Mouse (Mus musculus) myocyte (in vitro differentiated cells): ENCODE data around the gene Ifne. TPM values are rescaled to one million over a fixed set of nuclear protein-coding genes. Genes with fewer than 3 reads are reported as not detected.

ENCODE experiments used
- H3K27me3 ChIP-seq: one replicate; pipeline ENCODE4 v1.6.1; 2011; ENCODE audit not compliant: control insufficient read depth, insufficient read depth, insufficient read length
- H3K36me3 ChIP-seq: one replicate; pipeline ENCODE4 v1.6.1; 2011; ENCODE audit not compliant: control insufficient read depth, insufficient read depth
- H3K4me2 ChIP-seq: one replicate; pipeline ENCODE4 v1.6.1; 2011; ENCODE audit warnings: low read depth, control low read depth
- H3K4me3 ChIP-seq: one replicate; pipeline ENCODE4 v1.5.1; 2011; ENCODE audit warnings: mild to moderate bottlenecking, control low read depth, moderate library complexity
- H3K79me2 ChIP-seq: one replicate; pipeline ENCODE4 v1.6.1; 2011; ENCODE audit not compliant: control insufficient read depth, insufficient read depth
- H3ac ChIP-seq: one replicate; pipeline ENCODE4 v1.6.1; 2011; ENCODE audit not compliant: control insufficient read depth, insufficient read length
- CEBPB ChIP-seq: IDR thresholded peaks from 2 replicates; pipeline ENCODE4 v1.6.1; 2011; ENCODE audit warnings: mild to moderate bottlenecking, moderate library complexity; ENCODE audit not compliant: poor library complexity, insufficient read depth, severe bottlenecking
- E2F4 ChIP-seq: IDR thresholded peaks from one replicate; pipeline ENCODE4 v1.6.1; 2011; ENCODE audit warnings: mild to moderate bottlenecking, control low read depth, moderate library complexity; ENCODE audit not compliant: insufficient read depth
- MAX ChIP-seq: IDR thresholded peaks from one replicate; pipeline ENCODE4 v1.6.1; 2011; ENCODE audit warnings: low read depth, mild to moderate bottlenecking, control low read depth
- MYOD1 ChIP-seq, 3 experiments: IDR thresholded peaks; one replicate each; pipeline ENCODE4 v1.6.1; 2011; ENCODE audit warnings: control low read depth in 2 of 3, low read depth in 2 of 3, mild to moderate bottlenecking in 2 of 3, moderate library complexity in 1 of 3; ENCODE audit not compliant: insufficient read length in 2 of 3, control insufficient read depth in 1 of 3
- MYOG ChIP-seq, 3 experiments: IDR thresholded peaks; one replicate each; pipeline ENCODE4 v1.6.1; 2011; ENCODE audit warnings: control low read depth in 2 of 3, low read depth in 2 of 3, mild to moderate bottlenecking in 2 of 3; ENCODE audit not compliant: insufficient read length in 2 of 3, control insufficient read depth in 1 of 3, insufficient read depth in 1 of 3
- POLR2A ChIP-seq: IDR thresholded peaks from one replicate; pipeline ENCODE4 v1.6.1; 2011; ENCODE audit warnings: low read depth, mild to moderate bottlenecking, control low read depth, moderate library complexity; ENCODE audit not compliant: insufficient read length
- POLR2AphosphoS2 ChIP-seq: IDR thresholded peaks from one replicate; pipeline ENCODE4 v1.6.1; 2011; ENCODE audit warnings: low read depth, control low read depth; ENCODE audit not compliant: insufficient read length
- REST ChIP-seq: IDR thresholded peaks from one replicate; pipeline ENCODE4 v1.6.1; 2011; ENCODE audit warnings: mild to moderate bottlenecking, control low read depth, moderate library complexity; ENCODE audit not compliant: insufficient read depth, insufficient read length
- SRF ChIP-seq: IDR thresholded peaks from one replicate; pipeline ENCODE4 v1.6.1; 2011; ENCODE audit warnings: low read depth; ENCODE audit not compliant: control insufficient read depth, insufficient read length
- TCF12 ChIP-seq: IDR thresholded peaks from one replicate; pipeline ENCODE4 v1.6.1; 2011; ENCODE audit warnings: mild to moderate bottlenecking, control low read depth; ENCODE audit not compliant: poor library complexity, insufficient read depth, severe bottlenecking
- TCF3 ChIP-seq: IDR thresholded peaks from one replicate; pipeline ENCODE4 v1.6.1; 2011; ENCODE audit warnings: low read depth, control low read depth; ENCODE audit not compliant: insufficient read length
- USF1 ChIP-seq: IDR thresholded peaks from one replicate; pipeline ENCODE4 v1.6.1; 2011; ENCODE audit warnings: low read depth, mild to moderate bottlenecking, control low read depth, moderate library complexity
- polyA plus RNA-seq: library from polyadenylated mRNA; unstranded; fragments of >200 nt; fragmentation: generic; extraction: Trizol; gene quantifications from one replicate; pipeline ENCODE4 v1.2.1, GENCODE M21; 2012; ENCODE audit warnings: missing spikeins

Ifne gene
- polyA plus RNA-seq, 1 experiment, result not detected

GRCm38 (mm10) chr4:88912882-88913281, 32.9 kb upstream of the Ifne start:
- Histone ChIP-seq H3K36me3 (peaks cover 34% of the 10 kb centered on the region), H3K27me3 (no peaks in the 10 kb centered on the region), H3K4me2 (no peak overlapping the region), H3K4me3 (no peak overlapping the region), H3K79me2 (peaks cover 77% of the 10 kb centered on the region), H3ac (no peak overlapping the region)
- TF ChIP-seq REST, result no peak
- TF ChIP-seq MYOG (IDR thresholded peaks at IDR 0.05; ENCODE audit: control insufficient read depth in 1 of 3, insufficient read depth in 1 of 3, insufficient read length in 2 of 3, low read depth in 2 of 3), result no peak
- TF ChIP-seq USF1, result no peak
- TF ChIP-seq E2F4, result no peak
- no peak for TF ChIP-seq POLR2AphosphoS2
- TF ChIP-seq POLR2A, result no peak
- TF ChIP-seq TCF3, result no peak
- no peak for TF ChIP-seq CEBPB
- TF ChIP-seq MYOD1 (IDR thresholded peaks at IDR 0.05; ENCODE audit: control insufficient read depth in 1 of 3, insufficient read length in 2 of 3, low read depth in 2 of 3), result no peak

- TF ChIP-seq TCF3 (no peak), CEBPB (no peak), MAX (no peak), MYOD1 (IDR thresholded peaks at IDR 0.05; ENCODE audit: control insufficient read depth in 1 of 3, insufficient read length in 2 of 3, low read depth in 2 of 3) (no peak), POLR2AphosphoS2 (no peak), POLR2A (no peak), SRF (no peak), REST (no peak), E2F4 (no peak), MYOG (IDR thresholded peaks at IDR 0.05; ENCODE audit: control insufficient read depth in 1 of 3, insufficient read depth in 1 of 3, insufficient read length in 2 of 3, low read depth in 2 of 3) (no peak)
- peaks cover 70% of the 10 kb centered on the region for H3K79me2 ChIP-seq
- H3K4me3 ChIP-seq, result no peak overlapping the region
- peaks cover 30% of the 10 kb centered on the region for H3K36me3 ChIP-seq
- H3ac ChIP-seq, result no peak overlapping the region
- H3K4me2 ChIP-seq, result no peak overlapping the region
- no peaks in the 10 kb centered on the region for H3K27me3 ChIP-seq
Observed at GRCm38 (mm10) chr4:88912187-88912586, 32.2 kb upstream of the Ifne start.

DNA sequence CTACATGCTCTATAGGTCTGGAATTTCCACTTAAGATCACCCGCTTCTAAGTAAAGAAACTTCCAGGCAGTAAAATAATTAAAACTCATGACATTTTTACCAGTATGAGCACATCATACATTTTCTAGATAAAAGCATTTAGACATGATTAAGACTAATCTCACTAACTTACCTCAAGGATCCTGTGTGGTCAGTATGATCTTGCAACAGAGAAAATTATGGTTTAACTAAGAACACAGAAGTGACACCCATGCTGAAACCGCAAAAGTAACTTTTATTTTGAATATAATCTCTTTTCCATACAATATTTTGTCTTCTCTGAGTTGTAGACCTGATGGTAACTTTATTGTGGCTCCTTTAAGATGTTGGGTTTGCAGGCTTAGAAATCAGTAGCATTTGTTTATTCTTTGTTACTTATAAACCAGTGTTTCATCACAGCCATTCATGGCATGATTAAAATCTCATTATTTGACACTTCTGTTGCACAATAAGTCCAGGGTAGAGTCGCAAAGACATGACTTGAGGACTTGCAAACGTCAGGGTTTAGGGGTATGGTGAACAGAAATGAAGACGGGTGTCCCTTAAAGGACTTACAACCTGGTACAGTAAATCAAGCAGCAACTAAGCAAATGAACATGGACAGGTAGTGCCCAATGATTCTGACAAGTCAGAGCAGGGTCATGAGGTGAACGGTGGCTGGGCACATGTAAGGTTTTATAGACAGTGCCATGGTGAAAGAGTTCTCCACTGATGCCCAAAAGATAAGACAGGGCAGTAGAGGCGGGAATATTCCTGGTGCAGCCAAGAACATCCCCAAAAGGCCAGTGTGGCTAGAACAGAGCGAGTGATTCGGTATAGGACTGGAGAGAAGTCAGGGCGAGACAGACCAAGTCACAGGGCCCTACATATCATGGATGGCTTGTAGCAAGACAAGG, 29.9 kb upstream of the Ifne start:
- H3K79me2 ChIP-seq, result peaks cover 47% of the 10 kb centered on the region
- no peak overlapping the region for H3K4me3 ChIP-seq
- no peaks in the 10 kb centered on the region for H3K27me3 ChIP-seq
- no peak overlapping the region for H3ac ChIP-seq
- no peak overlapping the region for H3K4me2 ChIP-seq
- TF ChIP-seq CEBPB (no peak), REST (no peak), TCF12 (no peak), MAX (no peak), POLR2AphosphoS2 (no peak), MYOG (IDR thresholded peaks at IDR 0.05; ENCODE audit: control insufficient read depth in 1 of 3, insufficient read depth in 1 of 3, insufficient read length in 2 of 3, low read depth in 2 of 3) (no peak), MYOD1 (IDR thresholded peaks at IDR 0.05; ENCODE audit: control insufficient read depth in 1 of 3, insufficient read length in 2 of 3, low read depth in 2 of 3) (no peak), SRF (no peak), E2F4 (no peak), USF1 (no peak), TCF3 (no peak)
- peaks cover 30% of the 10 kb centered on the region for H3K36me3 ChIP-seq

- no peaks in the 10 kb centered on the region for H3K36me3 ChIP-seq
- H3K4me3 ChIP-seq, result no peak overlapping the region
- no peak overlapping the region for H3ac ChIP-seq
- H3K4me2 ChIP-seq, result no peak overlapping the region
- no peak for TF ChIP-seq MYOG (IDR thresholded peaks at IDR 0.05; ENCODE audit: control insufficient read depth in 1 of 3, insufficient read depth in 1 of 3, insufficient read length in 2 of 3, low read depth in 2 of 3)
- no peak for TF ChIP-seq TCF3
- no peak for TF ChIP-seq SRF
- no peak for TF ChIP-seq POLR2A
- no peak for TF ChIP-seq REST
- no peak for TF ChIP-seq POLR2AphosphoS2
- TF ChIP-seq TCF12, result no peak
- TF ChIP-seq MAX, result no peak
- TF ChIP-seq USF1, result no peak
- TF ChIP-seq E2F4, result no peak
- TF ChIP-seq MYOD1 (IDR thresholded peaks at IDR 0.05; ENCODE audit: control insufficient read depth in 1 of 3, insufficient read length in 2 of 3, low read depth in 2 of 3), result no peak
- no peak for TF ChIP-seq CEBPB
- no peaks in the 10 kb centered on the region for H3K79me2 ChIP-seq
- H3K27me3 ChIP-seq, result no peaks in the 10 kb centered on the region
Observed at GRCm38 (mm10) chr4:88893201-88893754, 13.3 kb upstream of the Ifne start.
